Mouse (Mus musculus): Measurements from ENCODE around the gene Dnajc6.

- TF ChIP-seq CTCF (IDR thresholded peaks at IDR 0.05; ENCODE audit: control insufficient read depth, insufficient read depth, insufficient replicate concordance, low read depth, low read length): no peak
- no peak for TF ChIP-seq POLR2A (IDR thresholded peaks at IDR 0.05; ENCODE audit: control insufficient read depth, low read depth, low read length)
These were observed 188.4 kb downstream of the Dnajc6 start for GRCm38 (mm10) chr4:101684821-101685220.

Measured in testis, adult 2 months (tissue).